Mouse (Mus musculus) heart, embryonic 11.5 days (tissue): ENCODE data around the gene Sap18. TPM values are rescaled to one million over a fixed set of nuclear protein-coding genes. Genes with fewer than 3 reads are reported as not detected.

ENCODE experiments used
- ATAC-seq: fragments of 200-750 bp; cut with Nextera tagmentation; replicated peaks from 2 replicates; pipeline ENCODE4 v1.8.0; 2017; ENCODE audit warnings: moderate library complexity; ENCODE audit not compliant: insufficient number of reproducible peaks, low FRiP score, low TSS enrichment
- H3K27ac ChIP-seq: fragments of 300-500 bp; sonication (generic); 2 replicates; pipeline ENCODE4 v1.5.1; 2014; ENCODE audit warnings: mild to moderate bottlenecking, low read depth, low read length
- H3K27me3 ChIP-seq: fragments of 300-500 bp; sonication (generic); 2 replicates; pipeline ENCODE4 v1.6.1; 2014; ENCODE audit warnings: mild to moderate bottlenecking, low read length, mixed read lengths; ENCODE audit not compliant: control insufficient read depth, insufficient read depth
- H3K36me3 ChIP-seq: fragments of 300-500 bp; sonication (generic); 2 replicates; pipeline ENCODE4 v1.6.1; 2014; ENCODE audit warnings: mild to moderate bottlenecking, low read length, moderate library complexity, mixed read lengths; ENCODE audit not compliant: control insufficient read depth, insufficient read depth
- H3K4me1 ChIP-seq: fragments of 300-500 bp; sonication (generic); 2 replicates; pipeline ENCODE4 v1.6.1; 2014; ENCODE audit warnings: low read length; ENCODE audit not compliant: control insufficient read depth, insufficient read depth
- H3K4me2 ChIP-seq: fragments of 300-500 bp; sonication (generic); 2 replicates; pipeline ENCODE4 v1.6.1; 2014; ENCODE audit warnings: mild to moderate bottlenecking, moderate library complexity
- H3K4me3 ChIP-seq: fragments of 300-500 bp; sonication (generic); 2 replicates; pipeline ENCODE4 v1.5.1; 2014; ENCODE audit warnings: low read depth, low read length
- H3K9ac ChIP-seq: fragments of 300-500 bp; sonication (generic); 2 replicates; pipeline ENCODE4 v1.6.1; 2014; ENCODE audit warnings: mild to moderate bottlenecking, low read depth, low read length, moderate library complexity
- H3K9me3 ChIP-seq: fragments of 300-500 bp; sonication (generic); replicated peaks from 2 replicates; pipeline ENCODE4 v1.6.1; 2016; ENCODE audit warnings: low read length; ENCODE audit not compliant: control insufficient read depth
- WGBS: fragments of 180-500 bp; shearing (Covaris S2); extraction: QIAGEN DNeasy Blood & Tissue Kit; methylation state at CpG from one replicate; pipeline ENCODE4 v1.1.7; 2014; ENCODE audit not compliant: insufficient replicate concordance; 5-methylcytosine and 5-hydroxymethylcytosine counted together
- polyA plus RNA-seq: library from polyadenylated mRNA; unstranded; fragments of >200 nt; fragmentation: Nextera tagmentation; extraction: Ambion mirVana; gene quantifications from 2 replicates; pipeline ENCODE4 v1.2.1, GENCODE M21; 2014

The Sap18 gene
- polyA plus RNA-seq, 1 experiment from 2014 or later = 19.5 TPM

GRCm38 (mm10) chr14:57810886-57811285, 12.9 kb downstream of the Sap18 start:
- Histone ChIP-seq H3K36me3 (peaks cover 30% of the 10 kb centered on the region), H3K27me3 (no peaks in the 10 kb centered on the region), H3K9me3 (no peaks in the 10 kb centered on the region), H3K9ac (no peak overlapping the region), H3K27ac (no peak overlapping the region), H3K4me2 (no peak overlapping the region), H3K4me3 (no peak overlapping the region), H3K4me1 (no peaks in the 10 kb centered on the region)
- no peak for ATAC-seq
- WGBS = 82% methylated on average over 2 of the region's 2 CpGs

- Histone ChIP-seq H3K4me2 (no peak overlapping the region), H3K27me3 (no peaks in the 10 kb centered on the region), H3K27ac (no peak overlapping the region), H3K4me1 (no peaks in the 10 kb centered on the region), H3K9ac (no peak overlapping the region), H3K9me3 (no peaks in the 10 kb centered on the region), H3K36me3 (peaks cover 30% of the 10 kb centered on the region), H3K4me3 (no peak overlapping the region)
- ATAC-seq = no peak
- WGBS = 97% methylated on average over 5 of the region's 5 CpGs
These were observed 13.9 kb downstream of the Sap18 start for GRCm38 (mm10) chr14:57811844-57812243.

- Histone ChIP-seq H3K4me1 (no peaks in the 10 kb centered on the region), H3K27me3 (no peaks in the 10 kb centered on the region), H3K36me3 (peaks cover 11% of the 10 kb centered on the region), H3K9me3 (no peaks in the 10 kb centered on the region), H3K4me2 (no peak overlapping the region), H3K4me3 (no peak overlapping the region), H3K27ac (no peak overlapping the region), H3K9ac (no peak overlapping the region)
- no peak for ATAC-seq
- 48% methylated on average over 4 of the region's 4 CpGs for WGBS
These were observed 22.9 kb downstream of the Sap18 start for GRCm38 (mm10) chr14:57820839-57821238.

- Histone ChIP-seq H3K9me3 (no peaks in the 10 kb centered on the region), H3K4me3 (peak within 1 kb of the TSS; percentile 87), H3K4me1 (peaks cover 8% of the 10 kb centered on the region), H3K27me3 (no peaks in the 10 kb centered on the region), H3K9ac (peak within 1 kb of the TSS; percentile 92), H3K36me3 (no peaks in the 10 kb centered on the region), H3K27ac (peak within 1 kb of the TSS; percentile 93), H3K4me2 (peak within 1 kb of the TSS; percentile 78)
- peak; percentile 93 for ATAC-seq
- WGBS = under 1% methylated on average over 93 of the region's 96 CpGs
These were observed 28.1 kb downstream of the Sap18 start, which contains the start of the genes Ska3 and Mrpl57 for GRCm38 (mm10) chr14:57825788-57826751. Ska3 (minus strand) TSS chr14:57826185. Mrpl57 (plus strand) TSS chr14:57826234.

- Histone ChIP-seq H3K27ac (no peak overlapping the region), H3K4me1 (peaks cover 8% of the 10 kb centered on the region), H3K4me3 (peak overlapping the region; percentile 87), H3K9ac (peak overlapping the region; percentile 92), H3K4me2 (peak overlapping the region; percentile 78), H3K27me3 (no peaks in the 10 kb centered on the region), H3K36me3 (no peaks in the 10 kb centered on the region), H3K9me3 (no peaks in the 10 kb centered on the region)
- no peak for ATAC-seq
- 64% methylated on average over 1 of the region's 1 CpGs for WGBS
These were observed 29.3 kb downstream of the Sap18 start for GRCm38 (mm10) chr14:57827284-57827683.

GRCm38 (mm10) chr14:57833526-57833925, 35.5 kb downstream of the Sap18 start:
- H3K9me3 ChIP-seq = no peaks in the 10 kb centered on the region
- H3K4me3 ChIP-seq = no peak overlapping the region
- no peaks in the 10 kb centered on the region for H3K27me3 ChIP-seq
- H3K9ac ChIP-seq = no peak overlapping the region
- 92% methylated on average over 2 of the region's 2 CpGs for WGBS
- peaks cover 3% of the 10 kb centered on the region; the same call in 1 of the 2 replicates for H3K36me3 ChIP-seq
- H3K4me2 ChIP-seq = no peak overlapping the region
- H3K4me1 ChIP-seq = no peaks in the 10 kb centered on the region
- no peak for ATAC-seq
- no peak overlapping the region for H3K27ac ChIP-seq

GRCm38 (mm10) chr14:57835157-57835556, 37.2 kb downstream of the Sap18 start:
- Histone ChIP-seq H3K4me1 (no peaks in the 10 kb centered on the region), H3K36me3 (peaks cover 6% of the 10 kb centered on the region), H3K9me3 (no peaks in the 10 kb centered on the region), H3K27ac (no peak overlapping the region), H3K4me2 (no peak overlapping the region), H3K9ac (no peak overlapping the region), H3K4me3 (no peak overlapping the region), H3K27me3 (no peaks in the 10 kb centered on the region)
- WGBS = 79% methylated on average over 10 of the region's 10 CpGs
- no peak for ATAC-seq

GRCm38 (mm10) chr14:57844535-57844934, 46.6 kb downstream of the Sap18 start:
- Histone ChIP-seq H3K9me3 (no peaks in the 10 kb centered on the region), H3K36me3 (peaks cover 3% of the 10 kb centered on the region; the same call in 1 of the 2 replicates), H3K9ac (no peak overlapping the region), H3K27ac (no peak overlapping the region), H3K4me1 (no peaks in the 10 kb centered on the region), H3K4me2 (no peak overlapping the region), H3K4me3 (no peak overlapping the region), H3K27me3 (no peaks in the 10 kb centered on the region)
- ATAC-seq = no peak
- 84% methylated on average over 3 of the region's 3 CpGs for WGBS
